Mouse (Mus musculus) heart, postnatal 0 days (tissue): Measurements from ENCODE around the gene Spata3. TPM values are rescaled to one million over a fixed set of nuclear protein-coding genes. Genes with fewer than 3 reads are reported as not detected.

ENCODE experiments used
- ATAC-seq: fragments of 200-750 bp; cut with Nextera tagmentation; 2 replicates; pipeline ENCODE4 v1.8.0; 2017; ENCODE audit warnings: low read depth, moderate number of reproducible peaks, moderate library complexity; ENCODE audit not compliant: insufficient read depth
- DNase-seq: peaks from one replicate; pipeline ENCODE4 v3.0.0-alpha.2; 2016; ENCODE audit warnings: low spot score
- H3K27ac ChIP-seq: fragments of 300-500 bp; sonication (generic); 2 replicates; pipeline ENCODE4 v1.5.1; 2014; ENCODE audit warnings: low read depth, mild to moderate bottlenecking
- H3K27me3 ChIP-seq: fragments of 300-500 bp; sonication (generic); 2 replicates; pipeline ENCODE4 v1.6.1; 2014; ENCODE audit warnings: low read length, mixed read lengths; ENCODE audit not compliant: control insufficient read depth, insufficient read depth
- H3K36me3 ChIP-seq: fragments of 300-500 bp; sonication (generic); replicated peaks from 2 replicates; pipeline ENCODE4 v1.6.1; 2014; ENCODE audit warnings: low read length, mixed read lengths; ENCODE audit not compliant: control insufficient read depth, insufficient read depth
- H3K4me1 ChIP-seq: fragments of 300-500 bp; sonication (generic); 2 replicates; pipeline ENCODE4 v1.6.1; 2014; ENCODE audit warnings: antibody characterized with exemption; ENCODE audit not compliant: control insufficient read depth, insufficient read depth
- H3K4me2 ChIP-seq: fragments of 300-500 bp; sonication (generic); 2 replicates; pipeline ENCODE4 v1.6.1; 2014; ENCODE audit warnings: low read depth, mild to moderate bottlenecking, low read length, moderate library complexity
- H3K4me3 ChIP-seq: fragments of 300-500 bp; sonication (generic); 2 replicates; pipeline ENCODE4 v1.5.1; 2014; ENCODE audit warnings: low read depth, low read length
- H3K9ac ChIP-seq: fragments of 300-500 bp; sonication (generic); replicated peaks from 2 replicates; pipeline ENCODE4 v1.6.1; 2014; ENCODE audit warnings: low read depth, low read length, mixed read lengths
- H3K9me3 ChIP-seq: fragments of 300-500 bp; sonication (generic); replicated peaks from 2 replicates; pipeline ENCODE4 v1.6.1; 2016; ENCODE audit warnings: low read length; ENCODE audit not compliant: control insufficient read depth
- CTCF ChIP-seq: IDR thresholded peaks from 2 replicates; pipeline ENCODE4 v1.5.1; 2016; ENCODE audit warnings: antibody characterized with exemption, control low read depth, low read depth
- EP300 ChIP-seq: IDR thresholded peaks from 2 replicates; pipeline ENCODE4 v1.6.1; 2016; ENCODE audit warnings: antibody characterized with exemption, low read depth
- WGBS: fragments of 180-500 bp; shearing (Covaris S2); extraction: QIAGEN DNeasy Blood & Tissue Kit; methylation state at CpG from one replicate; pipeline ENCODE4 v1.1.7; 2014; 5-methylcytosine and 5-hydroxymethylcytosine counted together
- polyA plus RNA-seq: library from polyadenylated mRNA; unstranded; fragments of >200 nt; fragmentation: Nextera tagmentation; extraction: Ambion mirVana; gene quantifications from 2 replicates; pipeline ENCODE4 v1.2.1, GENCODE M21; 2015
- total RNA-seq: library from RNA; depleted of rRNA; stranded (reverse); fragments of >200 nt; gene quantifications from 2 replicates; pipeline ENCODE4 v1.2.3, GENCODE M21; 2014; ENCODE audit warnings: low replicate concordance; rRNA removed

Gene Spata3
- total and polyA plus RNA-seq, 2 experiments from 2014 or later, result not detected

GRCm38 (mm10) chr1:86058856-86059769, 42.5 kb downstream of the Spata3 start:
- peak overlapping the region; percentile 42 for H3K4me3 ChIP-seq
- H3K9ac ChIP-seq, result peak overlapping the region; percentile 54; the same call in 1 of the 2 replicates
- peak overlapping the region; percentile 22; the same call in 1 of the 2 replicates for H3K27ac ChIP-seq
- peak overlapping the region; percentile 71 for H3K4me2 ChIP-seq
- H3K36me3 ChIP-seq, result no peaks in the 10 kb centered on the region
- no peaks in the 10 kb centered on the region for H3K27me3 ChIP-seq
- H3K9me3 ChIP-seq, result no peaks in the 10 kb centered on the region
- no peaks in the 10 kb centered on the region for H3K4me1 ChIP-seq
- 10% methylated on average over 21 of the region's 21 CpGs for WGBS
- no peak for TF ChIP-seq EP300
- TF ChIP-seq CTCF, result peak; percentile 86
- ATAC-seq, result peak; percentile 83
- DNase-seq, result peak; percentile 88

- Histone ChIP-seq H3K36me3 (no peaks in the 10 kb centered on the region), H3K9ac (no peak overlapping the region), H3K4me2 (no peak overlapping the region), H3K4me1 (peaks cover 13% of the 10 kb centered on the region), H3K27ac (no peak overlapping the region), H3K9me3 (no peaks in the 10 kb centered on the region), H3K4me3 (no peak overlapping the region), H3K27me3 (no peaks in the 10 kb centered on the region)
- ATAC-seq, result no peak
- TF ChIP-seq CTCF (no peak), EP300 (no peak)
- no peak for DNase-seq
- WGBS, result 83% methylated on average over 6 of the region's 6 CpGs
Measured at GRCm38 (mm10) chr1:86062523-86062922, 45.9 kb downstream of the Spata3 start.

GRCm38 (mm10) chr1:86064271-86064991, 47.8 kb downstream of the Spata3 start, which contains the start of gene Psmd1:
Gene Psmd1 (plus strand): TSS chr1:86064387.
- peak within 1 kb of the TSS; percentile 95 for H3K4me3 ChIP-seq
- H3K27me3 ChIP-seq, result no peaks in the 10 kb centered on the region
- peak within 1 kb of the TSS; percentile 74 for H3K4me2 ChIP-seq
- WGBS, result under 1% methylated on average over 46 of the region's 47 CpGs
- H3K9ac ChIP-seq, result peak within 1 kb of the TSS; percentile 99
- ATAC-seq (peak; percentile 90), DNase-seq (peak; percentile 93)
- H3K4me1 ChIP-seq, result peaks cover 13% of the 10 kb centered on the region
- H3K36me3 ChIP-seq, result no peaks in the 10 kb centered on the region
- peak within 1 kb of the TSS; percentile 81 for H3K27ac ChIP-seq
- peak; percentile 89 for TF ChIP-seq EP300
- peak; percentile 88 for TF ChIP-seq CTCF
- H3K9me3 ChIP-seq, result no peaks in the 10 kb centered on the region

- Histone ChIP-seq H3K4me1 (no peaks in the 10 kb centered on the region), H3K36me3 (peaks cover 67% of the 10 kb centered on the region), H3K9ac (no peak overlapping the region), H3K4me3 (no peak overlapping the region), H3K27ac (no peak overlapping the region), H3K27me3 (no peaks in the 10 kb centered on the region), H3K9me3 (no peaks in the 10 kb centered on the region), H3K4me2 (no peak overlapping the region)
- 96% methylated on average over 2 of the region's 2 CpGs for WGBS
- TF ChIP-seq EP300 (no peak), CTCF (no peak)
- no peak for ATAC-seq
- no peak for DNase-seq
Measured at GRCm38 (mm10) chr1:86076565-86076964, 59.9 kb downstream of the Spata3 start.

Other genes with a start within 250 kb of the Spata3 start
- 3.0 TPM in 1 of 2 replicates, not detected in the other for gene A630001G21Rik, start 238.2 kb upstream of the Spata3 start, total RNA-seq
- 0.60 and 0.91 TPM in 2 replicates for gene A630001G21Rik, start 238.2 kb upstream of the Spata3 start, polyA plus RNA-seq
- gene Cab39, start 223.4 kb upstream of the Spata3 start, total RNA-seq, result 102 and 138 TPM in 2 replicates
- gene Cab39, start 223.4 kb upstream of the Spata3 start, polyA plus RNA-seq, result 20.0 and 21.3 TPM in 2 replicates
- gene Itm2c, start 122.5 kb upstream of the Spata3 start, total RNA-seq, result 180 and 255 TPM in 2 replicates
- 144 and 146 TPM in 2 replicates for gene Itm2c, start 122.5 kb upstream of the Spata3 start, polyA plus RNA-seq
- gene 4933407L21Rik, start 88.3 kb upstream of the Spata3 start, total RNA-seq, result not detected in 2 replicates
- not detected in 2 replicates for gene 4933407L21Rik, start 88.3 kb upstream of the Spata3 start, polyA plus RNA-seq
- 0.15 TPM in 1 of 2 replicates, not detected in the other for gene Gpr55, start 55.8 kb upstream of the Spata3 start, total RNA-seq
- 0.04 TPM in 1 of 2 replicates, not detected in the other for gene Gpr55, start 55.8 kb upstream of the Spata3 start, polyA plus RNA-seq
- gene 2810459M11Rik, start 29.0 kb downstream of the Spata3 start, total RNA-seq, result not detected in 2 replicates
- not detected in 2 replicates for gene 2810459M11Rik, start 29.0 kb downstream of the Spata3 start, polyA plus RNA-seq
- 58.3 and 101 TPM in 2 replicates for gene Psmd1, start 47.6 kb downstream of the Spata3 start, total RNA-seq
- gene Psmd1, start 47.6 kb downstream of the Spata3 start, polyA plus RNA-seq, result 110 and 116 TPM in 2 replicates
- not detected in 2 replicates for gene Htr2b, start 95.2 kb downstream of the Spata3 start, total RNA-seq
- 0.11 and 0.25 TPM in 2 replicates for gene Htr2b, start 95.2 kb downstream of the Spata3 start, polyA plus RNA-seq
- gene Gm21972, start 116.8 kb downstream of the Spata3 start, total RNA-seq, result not detected in 2 replicates
- gene Gm21972, start 116.8 kb downstream of the Spata3 start, polyA plus RNA-seq, result not detected in 2 replicates
- gene Armc9, start 138.0 kb downstream of the Spata3 start, total RNA-seq, result 1.5 and 2.7 TPM in 2 replicates
- gene Armc9, start 138.0 kb downstream of the Spata3 start, polyA plus RNA-seq, result 5.1 and 5.9 TPM in 2 replicates